Mouse (Mus musculus) adrenal gland, postnatal 14 days (tissue): ENCODE measurements around the gene Kcnj16. TPM values are rescaled to one million over a fixed set of nuclear protein-coding genes. Genes with fewer than 3 reads are reported as not detected.

ENCODE experiments used
- DNase-seq: peaks from one replicate; pipeline ENCODE4 v3.0.0; 2021; ENCODE audit warnings: mixed read lengths
- long read RNA-seq, 2 experiments: library from polyadenylated mRNA; stranded (forward); transcript quantifications; one replicate each; pipeline ENCODE4 v2.0.0; 2021
- total RNA-seq: library from RNA; stranded (reverse); gene quantifications from 2 replicates; pipeline ENCODE4 v1.2.3, GENCODE M21; 2021

Kcnj16 gene
- total RNA-seq, result 0.33 and 1.3 TPM in 2 replicates
- long read RNA-seq, experiment 1, result 0 reads
- long read RNA-seq, experiment 2, result 0 reads

DNA sequence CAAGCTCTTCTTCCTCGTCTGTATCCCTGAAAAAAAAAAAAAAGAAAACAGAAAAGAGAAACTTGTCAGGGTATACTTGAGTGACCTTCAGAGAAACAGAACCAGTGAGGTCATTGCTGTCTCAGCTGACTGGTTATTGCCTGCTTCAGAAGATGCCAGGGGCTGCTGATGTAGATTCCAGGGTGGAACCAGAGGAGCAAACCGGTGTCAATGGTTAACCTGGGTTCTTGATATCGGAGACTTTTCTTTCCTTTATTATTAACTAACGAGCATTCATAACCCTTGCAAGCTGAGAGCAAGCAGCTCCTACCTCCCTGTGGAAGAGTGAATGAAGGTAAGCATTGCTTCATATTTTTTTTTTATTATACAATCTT lies at the start of gene Kcnj16:
Kcnj16 (plus strand) TSS at position 272 of the 374 bp plus-strand sequence.
- no peak for DNase-seq

DNA sequence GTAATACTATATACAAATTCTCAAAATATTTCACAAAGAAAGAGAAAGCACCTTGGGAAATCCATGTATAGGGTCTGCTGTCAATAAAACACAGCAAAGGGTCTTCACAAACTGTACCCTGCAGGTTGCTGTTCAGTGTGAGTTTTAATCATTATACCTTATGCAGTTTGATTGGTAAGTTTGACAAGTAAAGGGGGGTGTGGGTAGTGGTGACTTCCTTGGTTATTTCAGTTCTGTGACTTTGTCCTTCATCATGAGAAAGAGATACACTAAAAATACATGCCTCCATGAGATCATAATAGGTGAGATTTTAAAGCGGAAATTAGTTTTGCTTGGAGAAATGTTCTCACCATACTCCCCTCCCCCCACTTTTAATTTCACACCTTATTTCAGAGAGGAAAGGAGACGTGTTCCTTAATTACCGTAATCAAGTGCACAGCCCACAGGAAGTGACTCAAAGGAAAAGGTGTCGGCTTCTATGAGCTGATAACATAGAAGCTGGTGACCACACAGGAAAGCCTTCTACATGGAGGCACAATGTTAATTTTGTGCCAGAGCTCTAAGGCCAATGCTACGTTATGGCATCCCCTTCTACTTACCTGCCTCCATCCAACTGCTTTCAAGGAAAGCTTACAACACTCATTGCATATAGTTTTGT lies 48.9 kb upstream of the Kcnj16 start:
- no peak for DNase-seq

DNA sequence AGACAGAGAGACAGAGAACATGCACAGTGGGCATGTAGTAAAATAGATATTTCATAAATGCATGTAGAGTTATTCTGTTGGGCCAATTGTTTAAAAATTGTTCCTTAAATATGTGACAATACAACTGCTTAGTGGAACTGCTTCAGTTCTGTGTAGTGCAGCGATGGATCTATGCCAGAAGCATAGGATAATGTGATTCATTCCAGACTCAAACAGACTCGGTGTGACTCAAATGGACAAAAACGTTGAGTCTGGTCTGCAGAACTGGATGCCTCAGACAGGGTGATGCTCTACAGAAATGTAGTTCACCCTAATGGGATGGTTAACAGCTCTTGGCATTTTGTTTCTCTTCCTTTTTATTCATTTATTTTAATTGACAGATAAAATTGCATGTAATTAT lies 32.1 kb upstream of the Kcnj16 start:
- DNase-seq, result no peak

DNA sequence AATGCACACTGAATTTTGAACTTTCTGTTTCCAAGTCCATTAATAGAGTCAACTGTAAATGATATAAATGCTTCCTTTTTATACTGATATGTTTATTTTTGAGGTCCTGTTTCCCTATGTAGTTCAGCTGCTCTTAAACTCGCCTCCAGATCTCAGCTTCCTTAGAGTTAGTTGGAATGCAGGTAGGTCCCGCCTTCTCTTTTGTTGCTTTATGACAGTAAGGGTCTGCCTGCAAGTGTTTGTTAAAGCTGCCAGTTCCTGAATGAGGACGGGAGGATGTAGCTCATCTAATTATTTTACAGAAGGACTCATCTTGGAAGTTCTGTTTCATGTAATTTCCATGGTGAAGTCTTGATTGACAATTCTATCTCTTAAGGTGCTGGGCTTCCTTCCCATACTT lies 25.6 kb upstream of the Kcnj16 start:
- no peak for DNase-seq

DNA sequence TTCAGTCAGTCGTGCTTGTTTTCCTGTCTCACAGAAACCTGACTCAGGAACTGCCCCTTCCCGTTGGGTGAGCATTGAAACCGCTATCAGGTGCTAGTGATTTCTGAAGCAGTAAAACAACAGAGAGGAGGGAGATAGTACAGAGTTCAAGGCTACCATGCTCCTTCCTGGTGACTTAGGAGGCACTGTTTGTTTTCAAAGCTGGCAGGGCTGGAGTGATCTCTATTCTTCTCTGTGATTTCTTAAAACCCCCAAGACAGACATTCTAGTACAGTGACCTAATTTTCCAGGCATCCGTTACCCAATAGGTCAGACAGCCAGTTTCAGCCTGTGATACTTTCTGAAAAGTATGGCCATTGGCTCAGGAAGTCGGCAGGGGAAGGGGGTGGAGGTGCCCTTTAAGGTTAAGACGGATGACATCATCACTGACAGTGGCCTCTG lies 25.1 kb upstream of the Kcnj16 start:
- peak; percentile 42 for DNase-seq

DNA sequence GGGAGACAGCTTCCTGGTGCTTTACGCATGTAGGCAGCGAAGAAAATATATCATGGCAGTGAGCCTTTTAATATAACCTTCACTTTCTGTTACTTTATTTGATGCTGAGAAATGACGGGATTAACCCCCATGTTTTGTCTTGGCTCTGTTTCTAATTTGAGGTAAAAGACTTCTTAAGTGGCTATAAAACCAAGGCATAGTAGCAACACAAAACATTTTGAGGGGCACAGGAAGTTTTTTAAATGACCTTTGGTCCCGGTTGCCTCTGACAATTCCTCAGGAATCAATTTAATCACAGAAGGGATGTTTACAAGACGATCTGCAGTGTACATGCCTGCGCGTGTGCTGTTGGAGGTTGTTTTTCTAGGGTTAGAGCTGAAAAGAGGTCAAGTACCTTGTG lies 11.2 kb upstream of the Kcnj16 start:
- no peak for DNase-seq

DNA sequence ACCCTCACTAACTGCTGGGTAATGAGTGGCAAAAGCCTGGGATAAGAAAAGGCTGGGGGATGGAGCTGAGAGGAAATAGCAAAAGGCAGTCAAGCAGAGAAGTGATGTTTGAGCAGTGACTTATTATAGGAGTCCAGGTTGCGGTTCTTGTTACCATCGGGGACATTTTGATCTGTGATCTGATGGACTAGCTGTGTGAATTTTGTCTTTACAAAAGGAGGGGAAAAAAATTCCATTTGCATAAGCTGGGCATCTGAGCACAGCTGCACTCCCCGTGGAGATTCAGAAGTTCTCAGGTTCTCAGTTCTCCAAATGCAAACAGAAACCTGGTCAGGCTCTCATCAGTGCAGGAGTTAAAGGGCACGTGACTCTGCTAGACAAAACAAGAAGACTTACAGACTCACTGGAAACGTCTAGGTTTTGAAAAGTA lies 6.2 kb upstream of the Kcnj16 start:
- DNase-seq, result no peak

DNA sequence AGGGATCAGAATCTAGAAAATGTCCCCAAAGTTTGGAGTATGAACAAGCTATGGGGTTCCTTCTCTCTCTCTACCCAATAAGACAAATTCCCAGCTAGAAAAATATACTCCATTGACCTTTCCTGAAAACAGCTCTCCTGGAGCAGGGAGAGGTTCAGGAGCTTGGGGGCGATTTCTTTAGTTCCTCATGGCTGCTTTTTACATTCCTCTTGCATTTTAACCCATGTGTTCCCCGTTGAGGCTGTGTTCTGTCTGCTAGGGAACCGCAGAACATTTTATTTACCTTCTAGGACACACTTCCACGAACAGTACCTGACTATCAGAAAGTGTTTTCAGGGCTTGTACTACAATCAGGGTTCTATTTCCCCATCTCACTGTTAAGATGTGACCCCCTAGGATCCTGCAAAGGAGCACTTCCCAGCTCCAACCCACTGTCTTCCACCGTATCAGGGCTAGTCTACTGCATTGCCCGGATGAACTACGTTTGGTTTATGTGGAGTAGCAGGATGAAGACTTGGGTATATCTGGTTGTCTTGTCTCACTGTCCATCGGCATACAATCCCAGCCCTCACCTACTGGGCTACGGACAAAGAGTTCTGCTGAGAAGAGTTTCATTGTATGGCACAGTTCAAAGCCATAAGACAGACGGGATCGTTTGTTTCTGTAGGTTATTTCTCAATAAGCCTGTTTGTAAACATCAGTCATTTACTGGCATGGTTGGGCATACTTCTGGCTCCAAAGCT lies 643 bp upstream of the Kcnj16 start:
- DNase-seq, result no peak

DNA sequence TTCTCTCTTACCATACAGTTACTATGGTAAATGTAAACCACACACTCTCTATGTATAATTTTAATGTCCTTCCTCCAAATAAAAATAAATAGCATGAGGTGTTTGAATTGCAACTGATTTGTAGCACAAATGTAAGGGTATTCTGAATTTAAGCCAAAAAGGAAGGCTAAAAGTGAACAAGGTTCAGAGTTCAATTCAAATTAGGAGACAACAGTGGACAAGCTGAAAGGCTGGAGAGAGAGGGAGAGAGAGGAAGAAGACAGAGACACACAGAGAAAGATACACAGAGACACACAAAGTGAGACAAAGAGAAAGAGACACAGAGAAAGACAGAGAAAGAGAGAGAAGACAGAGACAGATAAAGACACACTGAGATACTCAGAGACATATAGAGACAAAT lies 1.1 kb downstream of the Kcnj16 start:
- no peak for DNase-seq

DNA sequence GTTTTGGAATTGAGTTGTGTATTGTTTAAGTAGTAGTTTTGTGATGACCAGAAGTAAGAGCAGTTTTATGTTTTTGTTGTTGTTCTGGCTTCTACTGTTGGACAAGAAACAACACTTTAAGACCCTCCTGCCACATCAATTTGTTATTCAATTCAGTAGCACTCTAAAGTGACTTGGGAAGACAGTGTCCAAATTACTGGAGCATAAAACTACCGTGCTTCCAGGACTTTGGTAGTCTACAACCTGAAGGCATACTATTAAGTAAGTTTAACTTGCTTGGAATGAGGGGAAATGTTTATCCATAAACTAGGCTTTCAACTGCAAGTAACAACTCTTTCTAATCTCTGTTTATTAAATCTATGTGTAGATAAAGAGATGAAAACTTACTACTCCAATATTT lies 17.7 kb downstream of the Kcnj16 start:
- DNase-seq, result no peak

DNA sequence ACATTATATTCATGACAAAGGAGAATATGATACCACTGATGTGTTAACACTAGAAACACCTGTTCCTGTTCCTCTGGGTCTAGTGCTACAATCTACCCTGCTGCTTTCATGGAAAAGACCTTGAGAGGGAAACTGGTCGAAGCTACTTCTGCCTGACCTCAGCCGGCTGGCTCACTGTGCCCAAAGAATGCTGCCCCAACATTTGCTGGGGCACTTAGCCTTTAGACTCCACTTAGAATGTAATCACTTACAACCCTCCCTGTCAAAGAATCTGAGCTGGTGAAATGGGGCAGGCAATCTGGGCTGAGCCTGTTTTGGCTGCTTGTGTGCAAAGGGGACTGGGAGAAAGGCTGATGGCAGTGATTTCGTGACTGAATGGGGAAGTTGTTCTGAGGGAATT lies 18.1 kb downstream of the Kcnj16 start:
- no peak for DNase-seq

DNA sequence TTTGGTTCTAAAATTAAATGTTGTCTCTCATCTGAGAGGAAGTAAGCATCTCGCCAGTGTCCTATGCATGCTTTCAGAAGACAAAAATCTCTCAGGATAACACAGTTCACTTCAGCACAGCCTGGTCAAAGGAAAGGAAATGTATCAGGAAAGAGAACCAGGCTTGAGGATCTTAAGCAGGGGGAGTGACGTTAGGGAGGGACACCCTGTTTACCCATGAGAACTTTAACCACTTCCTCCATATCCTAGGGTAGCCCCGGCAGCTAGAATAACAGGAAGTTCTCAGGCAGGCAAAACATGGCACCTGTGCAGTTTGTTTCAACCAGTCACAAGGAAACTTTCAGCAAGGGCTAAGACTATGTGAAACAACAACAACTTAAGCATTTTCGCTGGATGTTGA lies 25.8 kb downstream of the Kcnj16 start:
- peak; percentile 10 for DNase-seq

DNA sequence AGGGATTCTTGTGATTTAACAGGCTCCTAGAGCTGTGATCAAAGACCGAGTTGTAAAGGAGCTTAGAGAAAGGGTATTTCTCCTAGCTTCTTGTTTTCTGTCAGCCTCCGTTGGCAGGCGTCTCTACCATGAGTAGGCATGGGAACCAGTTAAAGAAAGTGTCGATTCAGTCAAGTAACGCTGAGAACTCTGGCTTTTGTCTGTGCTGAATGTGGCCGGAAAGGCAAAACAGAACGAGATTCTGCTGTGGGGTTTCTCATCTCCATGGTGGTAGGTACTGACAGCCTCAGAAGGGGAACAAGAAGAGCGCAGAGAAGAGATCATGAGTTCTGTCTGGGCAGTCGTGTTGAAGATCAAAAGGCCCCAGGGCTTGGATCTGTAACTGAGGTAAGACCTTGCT lies 29.4 kb downstream of the Kcnj16 start:
- DNase-seq, result no peak

DNA sequence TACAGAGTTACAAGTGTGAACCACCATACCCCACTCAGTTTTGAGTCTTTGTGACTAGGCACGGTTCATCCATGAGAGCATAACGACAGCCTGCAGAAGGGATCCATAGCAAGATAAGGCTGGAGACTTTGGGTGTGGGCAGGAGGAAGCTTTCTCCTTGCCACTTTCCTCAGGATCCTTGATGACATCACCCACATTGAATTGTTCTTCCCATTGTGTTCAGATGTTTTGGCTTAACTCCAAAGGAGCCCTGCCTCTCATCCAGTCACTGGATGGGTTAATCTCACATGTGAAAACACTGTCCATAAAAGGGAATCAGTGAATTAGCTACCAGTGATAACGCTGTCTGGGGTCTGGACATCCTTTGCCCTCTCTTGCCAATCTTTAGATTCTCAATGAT lies 37.3 kb downstream of the Kcnj16 start:
- DNase-seq, result no peak

DNA sequence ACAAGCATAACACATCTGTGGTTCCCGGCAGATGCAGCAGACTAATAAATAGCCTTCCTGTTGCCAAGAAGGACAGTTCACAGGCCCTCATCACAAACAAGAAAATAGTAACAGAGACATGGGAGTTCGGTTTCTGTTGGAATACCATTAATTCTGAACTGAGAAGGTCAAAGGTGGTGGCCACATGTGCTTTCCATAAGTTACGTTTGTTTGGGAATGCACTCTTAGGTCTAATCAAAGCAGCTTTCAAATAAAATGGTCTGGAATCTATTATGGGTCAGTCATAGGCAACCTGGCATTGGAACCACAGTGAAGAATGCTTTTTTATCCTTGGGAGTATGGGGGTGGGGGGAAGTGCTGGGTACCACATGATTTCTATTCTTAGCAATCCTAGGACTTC lies 41.6 kb downstream of the Kcnj16 start:
- no peak for DNase-seq

DNA sequence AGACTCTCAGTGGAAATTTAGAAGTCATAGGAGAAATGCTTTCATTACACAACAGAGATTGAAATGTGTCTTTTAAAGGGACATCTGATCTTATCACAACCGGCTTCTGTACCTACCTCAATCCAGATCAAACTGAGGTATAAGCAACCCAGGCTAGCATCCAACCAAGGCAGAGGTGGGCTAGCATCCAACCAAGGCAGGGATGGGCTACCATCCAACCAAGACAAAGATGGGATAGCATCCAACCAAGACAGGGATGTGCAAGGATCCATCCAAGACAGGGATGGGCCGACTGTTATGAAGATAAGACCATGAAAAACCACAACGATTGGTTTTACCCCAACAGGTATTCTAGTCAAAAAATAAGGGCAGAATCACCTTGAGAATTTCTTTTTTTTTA lies 48.4 kb downstream of the Kcnj16 start:
- no peak for DNase-seq

DNA sequence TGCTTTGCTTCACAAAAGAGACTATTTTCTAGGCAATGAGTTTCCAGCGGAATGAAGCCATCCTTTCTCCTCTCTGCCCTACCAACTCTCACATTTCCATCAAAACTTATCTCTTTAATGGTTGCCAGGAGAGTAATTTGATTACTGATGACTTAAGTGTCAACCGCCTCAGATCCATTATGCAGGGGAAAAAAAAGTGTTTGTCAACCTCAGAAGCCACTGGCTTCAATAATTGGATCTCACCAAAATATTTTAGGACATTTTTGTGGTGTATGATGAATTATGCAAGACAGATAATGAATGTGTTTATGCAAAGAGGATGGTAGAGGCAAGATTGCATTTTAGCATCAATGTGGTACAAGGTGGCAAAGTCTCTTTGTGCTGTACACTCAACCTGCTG lies 52.4 kb downstream of the Kcnj16 start:
- no peak for DNase-seq

DNA sequence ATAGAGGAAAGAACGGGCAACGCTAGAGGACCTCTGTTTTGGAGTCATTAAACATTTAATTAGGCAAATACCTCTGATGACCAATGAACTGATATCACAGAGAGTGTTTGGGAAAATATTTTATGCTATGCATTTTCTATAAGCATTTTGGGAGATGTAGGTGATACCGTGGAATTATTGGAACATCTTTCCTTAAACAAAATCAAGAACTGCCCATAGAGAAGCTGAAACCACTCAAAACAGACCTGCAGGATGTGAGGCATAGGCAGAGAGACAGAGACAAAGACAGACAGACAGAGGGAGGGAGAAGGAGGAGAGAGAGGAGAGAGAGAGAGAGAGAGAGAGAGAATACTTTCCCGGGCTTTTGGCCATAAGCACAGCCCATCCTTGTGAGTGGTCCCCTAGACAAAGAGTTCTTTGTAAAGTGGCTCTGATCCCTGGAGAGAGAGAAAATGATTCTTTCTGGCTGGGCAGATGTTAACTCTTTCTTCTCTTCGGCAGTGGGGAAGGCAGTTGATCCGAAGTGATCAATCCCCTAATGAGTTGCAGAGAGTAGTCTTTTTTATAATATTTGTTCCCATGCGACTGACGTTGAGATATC lies 54.9 kb downstream of the Kcnj16 start:
- no peak for DNase-seq

DNA sequence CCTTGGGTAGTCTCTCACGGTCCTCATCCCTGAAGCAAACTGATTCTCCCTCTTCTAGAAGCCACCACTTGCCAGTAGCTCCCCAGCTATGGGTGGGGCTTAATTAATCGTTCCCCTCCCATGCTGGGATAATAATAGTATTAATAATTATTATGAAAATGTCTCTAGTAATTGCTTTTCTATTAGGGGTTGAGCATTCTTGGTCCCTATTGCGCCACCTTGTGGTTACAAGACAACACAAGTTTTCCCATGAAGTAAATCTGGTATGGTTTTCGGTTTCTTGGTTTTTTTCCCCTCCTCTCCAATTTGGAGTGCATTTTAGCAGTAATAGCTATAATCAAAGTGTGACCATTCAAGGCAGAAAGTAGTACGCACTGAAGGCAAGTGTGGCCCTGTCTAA lies 74.3 kb downstream of the Kcnj16 start:
- peak; percentile 50 for DNase-seq

DNA sequence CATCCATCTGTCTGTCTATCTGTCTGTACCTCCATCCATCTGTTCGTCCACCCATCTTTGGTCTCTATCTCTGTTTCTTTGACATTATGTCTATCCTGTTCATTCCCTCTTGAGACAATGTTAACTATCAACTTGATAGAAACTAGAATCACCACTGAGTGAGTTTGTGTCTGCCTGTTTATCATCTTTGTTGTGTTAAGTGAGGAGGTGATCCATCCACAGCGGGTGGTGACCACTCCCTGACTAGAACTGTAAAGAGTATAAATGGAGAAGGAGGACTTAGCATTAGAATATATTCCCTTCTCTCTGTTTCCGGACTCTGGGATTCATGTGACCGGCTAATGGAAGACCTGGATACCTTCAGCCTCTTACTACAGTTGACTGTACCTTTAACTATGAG lies 75.5 kb downstream of the Kcnj16 start:
- DNase-seq, result no peak

DNA sequence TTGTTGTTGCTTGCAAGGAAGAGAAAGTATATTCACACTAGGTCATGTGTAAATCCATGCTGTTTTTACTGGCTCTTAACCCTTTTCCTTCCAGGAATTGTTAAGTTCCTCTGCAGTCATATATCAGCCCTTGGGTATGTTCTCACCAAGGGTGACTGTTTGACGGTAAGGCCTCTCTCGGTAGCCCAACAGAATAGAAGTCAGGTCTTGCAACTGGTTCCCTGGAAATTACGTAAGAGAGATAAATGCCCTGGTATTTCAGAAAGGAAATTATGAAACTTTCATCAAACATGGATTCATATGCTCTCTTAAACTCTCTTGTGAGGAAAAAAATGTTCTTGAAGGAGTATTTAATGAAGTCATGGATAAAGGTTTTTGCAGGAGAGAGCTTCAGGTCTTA lies 86.4 kb downstream of the Kcnj16 start:
- DNase-seq, result no peak

DNA sequence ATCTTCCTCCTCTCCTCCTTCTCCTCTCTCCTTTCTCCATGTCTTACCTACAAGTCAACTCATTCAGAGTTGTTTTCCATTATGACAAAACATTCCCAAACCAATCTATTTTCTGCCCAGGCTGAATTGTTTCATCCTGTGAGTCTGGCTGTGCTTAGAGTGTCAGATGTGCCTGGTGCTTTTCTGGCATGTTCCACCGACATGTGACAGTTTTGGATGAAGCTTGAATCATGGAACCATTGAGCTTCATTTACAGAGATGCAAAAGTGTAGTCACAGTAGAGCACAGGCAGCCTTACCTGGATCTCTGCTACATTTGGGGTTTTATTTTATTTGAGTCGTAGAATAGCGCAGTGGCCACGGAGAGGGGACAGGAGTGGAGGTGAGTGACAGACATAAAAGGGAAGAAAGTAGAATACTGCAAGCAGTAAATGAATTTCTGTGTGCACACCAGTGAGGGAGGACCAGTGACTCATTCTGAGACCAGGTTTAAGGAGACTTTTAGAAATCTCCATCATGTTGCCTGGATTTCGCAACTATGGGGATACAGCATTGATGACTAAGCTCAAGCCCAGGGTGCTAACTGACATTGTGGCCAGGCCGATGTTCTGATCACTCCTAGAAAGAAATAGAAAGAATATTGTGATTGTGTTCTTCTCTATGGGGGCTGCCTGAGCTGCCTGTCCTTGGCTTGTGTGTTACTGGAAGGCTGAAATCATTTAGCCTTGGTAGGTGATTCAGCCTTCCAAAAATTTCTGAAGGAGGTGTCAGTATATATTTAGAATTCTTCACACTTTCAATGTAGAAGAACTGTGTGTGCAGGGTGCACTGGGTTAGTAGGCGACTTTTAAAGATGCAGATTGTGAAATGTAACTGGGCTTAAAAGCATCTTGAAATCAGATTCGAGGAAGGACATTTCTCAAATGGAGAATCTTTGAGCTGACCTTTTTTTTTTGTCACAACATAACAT lies 87.3 kb downstream of the Kcnj16 start:
- DNase-seq, result no peak
